Mouse (Mus musculus) MEL (cell line): ENCODE results near the gene Mmp28. TPM values are rescaled to one million over a fixed set of nuclear protein-coding genes. Genes with fewer than 3 reads are reported as not detected.

Experiments used
- DNase-seq: peaks from one replicate; pipeline ENCODE4 v3.0.0; 2011; ENCODE audit warnings: low read depth, low spot score
- H3K27ac ChIP-seq: 2 replicates; pipeline ENCODE4 v1.5.1; 2012; ENCODE audit warnings: low read depth, mild to moderate bottlenecking, control low read depth, low read length, moderate library complexity; ENCODE audit not compliant: control insufficient read depth
- H3K27me3 ChIP-seq, 2 experiments: fragments of 150-350 bp in 1 of 2; sonication (generic) in 1 of 2; 2 replicates each; pipeline ENCODE4 v1.6.1; 2012; ENCODE audit warnings: low read length in 2 of 2, mild to moderate bottlenecking in 2 of 2, improper control_type of control experiment in 1 of 2, moderate library complexity in 1 of 2; ENCODE audit not compliant: insufficient read depth in 2 of 2, control insufficient read depth in 1 of 2
- H3K36me3 ChIP-seq, 2 experiments: 2 replicates each; pipeline ENCODE4 v1.6.1; 2012 to 2014; ENCODE audit warnings: low read length in 2 of 2, improper control_type of control experiment in 1 of 2, inconsistent platforms in 1 of 2, mild to moderate bottlenecking in 1 of 2; ENCODE audit not compliant: insufficient read depth in 2 of 2, control insufficient read depth in 1 of 2
- H3K4me1 ChIP-seq, 2 experiments: fragments of 150-350 bp in 1 of 2; sonication (generic) in 1 of 2; 2 replicates each; pipeline ENCODE4 v1.6.1; 2012; ENCODE audit warnings: low read length in 2 of 2, improper control_type of control experiment in 1 of 2, mild to moderate bottlenecking in 1 of 2; ENCODE audit not compliant: insufficient read depth in 2 of 2, control insufficient read depth in 1 of 2
- H3K4me3 ChIP-seq, 2 experiments: fragments of 150-350 bp in 1 of 2; sonication (generic) in 1 of 2; 2 replicates each; pipeline ENCODE4 v1.5.1; 2012; ENCODE audit warnings: low read depth in 2 of 2, low read length in 2 of 2, mild to moderate bottlenecking in 2 of 2, moderate library complexity in 2 of 2, control low read depth in 1 of 2, improper control_type of control experiment in 1 of 2; ENCODE audit not compliant: control insufficient read depth in 1 of 2, insufficient read depth in 1 of 2
- H3K79me2 ChIP-seq: 2 replicates; pipeline ENCODE4 v1.6.1; 2012; ENCODE audit warnings: mild to moderate bottlenecking, low read length, moderate library complexity; ENCODE audit not compliant: control insufficient read depth, poor library complexity, insufficient read depth
- H3K9ac ChIP-seq: 2 replicates; pipeline ENCODE4 v1.6.1; 2012; ENCODE audit warnings: low read depth, mild to moderate bottlenecking, control low read depth, low read length, moderate library complexity; ENCODE audit not compliant: control insufficient read depth, poor library complexity, severe bottlenecking
- H3K9me3 ChIP-seq: fragments of 150-350 bp; sonication (generic); replicated peaks from 2 replicates; pipeline ENCODE4 v1.6.1; 2012; ENCODE audit warnings: mild to moderate bottlenecking, low read length, improper control_type of control experiment, moderate library complexity; ENCODE audit not compliant: insufficient read depth
- BHLHE40 ChIP-seq: IDR thresholded peaks from 2 replicates; pipeline ENCODE4 v1.6.1; 2012; ENCODE audit warnings: low read depth, mild to moderate bottlenecking, inconsistent platforms, low read length, improper control_type of control experiment, borderline replicate concordance
- CHD1 ChIP-seq: IDR thresholded peaks from 2 replicates; pipeline ENCODE4 v1.6.1; 2012; ENCODE audit warnings: low read depth, mild to moderate bottlenecking, inconsistent platforms, low read length, improper control_type of control experiment
- CHD2 ChIP-seq: IDR thresholded peaks from 2 replicates; pipeline ENCODE4 v1.6.1; 2011; ENCODE audit warnings: low read length, improper control_type of control experiment
- CTCF ChIP-seq, 3 experiments: IDR thresholded peaks in 2 of 3; conservative IDR thresholded peaks in 1 of 3; 2 replicates each; pipeline ENCODE4 v1.5.1; 2011 to 2012; ENCODE audit warnings: low read length in 3 of 3, low read depth in 2 of 3, mild to moderate bottlenecking in 2 of 3, improper control_type of control experiment in 1 of 3, inconsistent platforms in 1 of 3, mixed read lengths in 1 of 3, moderate library complexity in 1 of 3; ENCODE audit not compliant: control insufficient read depth in 1 of 3, insufficient read depth in 1 of 3, poor library complexity in 1 of 3, severe bottlenecking in 1 of 3
- E2F4 ChIP-seq: IDR thresholded peaks from 2 replicates; pipeline ENCODE4 v1.6.1; 2011; ENCODE audit warnings: low read depth, low read length, improper control_type of control experiment, borderline replicate concordance
- ELF1 ChIP-seq: IDR thresholded peaks from 2 replicates; pipeline ENCODE4 v1.6.1; 2014; ENCODE audit warnings: low read depth, mild to moderate bottlenecking, inconsistent platforms, low read length, improper control_type of control experiment, moderate library complexity
- EP300 ChIP-seq, 2 experiments: IDR thresholded peaks; 2 replicates each; pipeline ENCODE4 v1.6.1; 2011; ENCODE audit warnings: improper control_type of control experiment in 2 of 2, low read length in 2 of 2, low read depth in 1 of 2, mild to moderate bottlenecking in 1 of 2
- GABPA ChIP-seq: IDR thresholded peaks from 2 replicates; pipeline ENCODE4 v1.6.1; 2012; ENCODE audit warnings: low read depth, mild to moderate bottlenecking, inconsistent platforms, low read length, improper control_type of control experiment, moderate library complexity
- GATA1 ChIP-seq: IDR thresholded peaks from 2 replicates; pipeline ENCODE4 v1.6.1; 2011; ENCODE audit warnings: low read depth, low read length, improper control_type of control experiment
- HCFC1 ChIP-seq: IDR thresholded peaks from 2 replicates; pipeline ENCODE4 v1.6.1; 2012; ENCODE audit warnings: low read depth, mild to moderate bottlenecking, inconsistent platforms, low read length, improper control_type of control experiment, moderate library complexity
- JUND ChIP-seq: IDR thresholded peaks from 2 replicates; pipeline ENCODE4 v1.6.1; 2011; ENCODE audit warnings: low read depth, mild to moderate bottlenecking, improper control_type of control experiment, low read length
- KAT2A ChIP-seq: conservative IDR thresholded peaks from 2 replicates; pipeline ENCODE4 v1.6.1; 2012; ENCODE audit warnings: low read depth, low read length, improper control_type of control experiment, inconsistent platforms
- MAFK ChIP-seq: IDR thresholded peaks from 2 replicates; pipeline ENCODE4 v1.6.1; 2011; ENCODE audit warnings: low read depth, mild to moderate bottlenecking, low read length, improper control_type of control experiment, borderline replicate concordance
- MAX ChIP-seq: IDR thresholded peaks from 2 replicates; pipeline ENCODE4 v1.6.1; 2011; ENCODE audit warnings: low read length, improper control_type of control experiment
- MAZ ChIP-seq: IDR thresholded peaks from 2 replicates; pipeline ENCODE4 v1.6.1; 2012; ENCODE audit warnings: low read depth, mild to moderate bottlenecking, inconsistent platforms, low read length, improper control_type of control experiment
- MEF2A ChIP-seq: IDR thresholded peaks from 2 replicates; pipeline ENCODE4 v1.6.1; 2014; ENCODE audit warnings: low read depth, mild to moderate bottlenecking, inconsistent platforms, low read length, improper control_type of control experiment; ENCODE audit not compliant: poor library complexity, insufficient replicate concordance, severe bottlenecking; ENCODE audit errors: extremely low read depth
- MXI1 ChIP-seq: IDR thresholded peaks from 2 replicates; pipeline ENCODE4 v1.6.1; 2011; ENCODE audit warnings: mild to moderate bottlenecking, low read depth, low read length, improper control_type of control experiment
- MYB ChIP-seq: IDR thresholded peaks from 2 replicates; pipeline ENCODE4 v1.6.1; 2011; ENCODE audit warnings: mild to moderate bottlenecking, low read depth, low read length, improper control_type of control experiment
- MYC ChIP-seq: IDR thresholded peaks from 2 replicates; pipeline ENCODE4 v1.6.1; 2011; ENCODE audit warnings: low read depth, mild to moderate bottlenecking, low read length, improper control_type of control experiment, moderate library complexity
- NELFE ChIP-seq: IDR thresholded peaks from 2 replicates; pipeline ENCODE4 v1.6.1; 2011; ENCODE audit warnings: low read depth, low read length, improper control_type of control experiment
- NRF1 ChIP-seq: IDR thresholded peaks from 2 replicates; pipeline ENCODE4 v1.6.1; 2014; ENCODE audit warnings: low read depth, mild to moderate bottlenecking, inconsistent platforms, low read length, improper control_type of control experiment, moderate library complexity; ENCODE audit not compliant: poor library complexity, insufficient read depth, severe bottlenecking
- POLR2A ChIP-seq, 2 experiments: IDR thresholded peaks; 2 replicates each; pipeline ENCODE4 v1.6.1; 2011 to 2012; ENCODE audit warnings: low read length in 2 of 2, mild to moderate bottlenecking in 2 of 2, control low read depth in 1 of 2, improper control_type of control experiment in 1 of 2, low read depth in 1 of 2, moderate library complexity in 1 of 2; ENCODE audit not compliant: control insufficient read depth in 1 of 2, insufficient read depth in 1 of 2, poor library complexity in 1 of 2
- POLR2AphosphoS2 ChIP-seq: IDR thresholded peaks from 2 replicates; pipeline ENCODE4 v1.6.1; 2011; ENCODE audit warnings: low read length, improper control_type of control experiment
- POLR2AphosphoS5 ChIP-seq: IDR thresholded peaks from 2 replicates; pipeline ENCODE4 v1.6.1; 2012; ENCODE audit warnings: low read depth, borderline replicate concordance, mild to moderate bottlenecking, inconsistent platforms, low read length, moderate library complexity, mixed read lengths
- RAD21 ChIP-seq: IDR thresholded peaks from 2 replicates; pipeline ENCODE4 v1.6.1; 2011; ENCODE audit warnings: mild to moderate bottlenecking, low read depth, low read length, improper control_type of control experiment
- RCOR1 ChIP-seq: IDR thresholded peaks from 2 replicates; pipeline ENCODE4 v1.6.1; 2012; ENCODE audit warnings: low read depth, mild to moderate bottlenecking, inconsistent platforms, low read length, improper control_type of control experiment
- SIN3A ChIP-seq: IDR thresholded peaks from 2 replicates; pipeline ENCODE4 v1.6.1; 2012; ENCODE audit warnings: low read length, improper control_type of control experiment, inconsistent platforms
- SMC3 ChIP-seq: IDR thresholded peaks from 2 replicates; pipeline ENCODE4 v1.6.1; 2011; ENCODE audit warnings: low read depth, low read length, improper control_type of control experiment
- TAL1 ChIP-seq: IDR thresholded peaks from 2 replicates; pipeline ENCODE4 v1.6.1; 2012; ENCODE audit warnings: mild to moderate bottlenecking, inconsistent platforms, low read length, moderate library complexity, mixed read lengths
- TBP ChIP-seq: IDR thresholded peaks from 2 replicates; pipeline ENCODE4 v1.8.0; 2011; ENCODE audit warnings: low read depth, low read length, improper control_type of control experiment
- TCF12 ChIP-seq: IDR thresholded peaks from 2 replicates; pipeline ENCODE4 v1.6.1; 2014; ENCODE audit warnings: low read depth, mild to moderate bottlenecking, inconsistent platforms, low read length, improper control_type of control experiment, moderate library complexity
- UBTF ChIP-seq: IDR thresholded peaks from 2 replicates; pipeline ENCODE4 v1.6.1; 2012; ENCODE audit warnings: low read depth, mild to moderate bottlenecking, inconsistent platforms, low read length, improper control_type of control experiment, moderate library complexity, borderline replicate concordance; ENCODE audit not compliant: insufficient read depth
- USF1 ChIP-seq: IDR thresholded peaks from 2 replicates; pipeline ENCODE4 v1.6.1; 2014; ENCODE audit warnings: low read depth, mild to moderate bottlenecking, inconsistent platforms, low read length, improper control_type of control experiment, moderate library complexity
- USF2 ChIP-seq, 2 experiments: IDR thresholded peaks; 2 replicates each; pipeline ENCODE4 v1.6.1; 2011 to 2012; ENCODE audit warnings: improper control_type of control experiment in 2 of 2, low read length in 2 of 2, borderline replicate concordance in 1 of 2, inconsistent platforms in 1 of 2, low read depth in 1 of 2, mild to moderate bottlenecking in 1 of 2; ENCODE audit not compliant: insufficient read depth in 1 of 2
- ZC3H11A ChIP-seq: IDR thresholded peaks from 2 replicates; pipeline ENCODE4 v1.6.1; 2012; ENCODE audit warnings: low read depth, mild to moderate bottlenecking, inconsistent platforms, low read length, improper control_type of control experiment
- ZKSCAN1 ChIP-seq: IDR thresholded peaks from 2 replicates; pipeline ENCODE4 v1.6.1; 2012; ENCODE audit warnings: low read depth, mild to moderate bottlenecking, inconsistent platforms, low read length, improper control_type of control experiment, moderate library complexity
- ZMIZ1 ChIP-seq: IDR thresholded peaks from 2 replicates; pipeline ENCODE4 v1.6.1; 2012; ENCODE audit warnings: low read depth, mild to moderate bottlenecking, inconsistent platforms, low read length, improper control_type of control experiment, moderate library complexity
- ZNF384 ChIP-seq: IDR thresholded peaks from 2 replicates; pipeline ENCODE4 v1.6.1; 2012; ENCODE audit warnings: low read depth, mild to moderate bottlenecking, inconsistent platforms, low read length, improper control_type of control experiment
- polyA plus RNA-seq, 2 experiments: library from polyadenylated mRNA; stranded (reverse) in 1 of 2; unstranded in 1 of 2; fragments of >175 nt in 1 of 2; fragments of >200 nt in 1 of 2; gene quantifications; 2 replicates each; pipeline versions ENCODE4 v1.2.1 to v1.2.4; 2012; ENCODE audit warnings: low replicate concordance in 2 of 2, low read depth in 1 of 2; ENCODE audit not compliant: insufficient read length in 2 of 2, insufficient read depth in 1 of 2, missing spikeins in 1 of 2
- total RNA-seq: library from RNA; depleted of rRNA; stranded (reverse); fragments of 300-350 nt; gene quantifications from 2 replicates; pipeline ENCODE4 v1.2.3, GENCODE M21; 2012

Gene Mmp28
- total and polyA plus RNA-seq, 3 experiments = 0.03 TPM; not detected in 2

GRCm38 (mm10) chr11:83426964-83427363, 35.9 kb downstream of the Mmp28 start:
- H3K36me3 ChIP-seq = peaks cover 0 to 5% of the 10 kb centered on the region in 2 experiments; a peak in 1 of 4 replicates
- H3K4me1 ChIP-seq = peaks cover 0 to 12% of the 10 kb centered on the region in 2 experiments; a peak in 3 of 4 replicates
- peak overlapping the region; percentile 21 to 30; a peak in 3 of 4 replicates for H3K4me3 ChIP-seq
- H3K9me3 ChIP-seq = no peaks in the 10 kb centered on the region
- peak; percentile 89 for DNase-seq
- no peak overlapping the region for H3K27ac ChIP-seq
- peak overlapping the region; percentile 26 for H3K9ac ChIP-seq
- H3K27me3 ChIP-seq = peaks cover 1 to 13% of the 10 kb centered on the region in 2 experiments; a peak in 3 of 4 replicates
- no peaks in the 10 kb centered on the region for H3K79me2 ChIP-seq
- TF ChIP-seq EP300 (IDR thresholded peaks at IDR 0.05; ENCODE audit: low read depth in 1 of 2, low read length in 2 of 2) (peak in 1 of 2 experiments; percentile 26; a peak in 1 of 4 replicates), ZMIZ1 (no peak), CHD1 (no peak), POLR2AphosphoS2 (no peak), ZC3H11A (no peak), NELFE (no peak), POLR2AphosphoS5 (no peak), USF1 (peak; percentile 40), ELF1 (no peak), CHD2 (no peak), MYC (peak; percentile 93), USF2 (IDR thresholded peaks at IDR 0.05; ENCODE audit: borderline replicate concordance in 1 of 2, insufficient read depth in 1 of 2, low read depth in 1 of 2, low read length in 2 of 2) (no peak), MAX (peak; percentile 96), JUND (no peak), MYB (no peak), MAFK (no peak), POLR2A (IDR thresholded peaks at IDR 0.05; ENCODE audit: control insufficient read depth in 1 of 2, insufficient read depth in 1 of 2, low read depth in 1 of 2, low read length in 2 of 2, poor library complexity in 1 of 2) (peak in 1 of 2 experiments; percentile 38; a peak in 1 of 4 replicates), NRF1 (no peak), HCFC1 (no peak), GATA1 (no peak), RCOR1 (no peak), SIN3A (peak; percentile 78), KAT2A (no peak), SMC3 (no peak), MEF2A (no peak), CTCF (IDR thresholded peaks at IDR 0.05 in 2 of 3, conservative IDR thresholded peaks at IDR 0.05 in 1 of 3; ENCODE audit: control insufficient read depth in 1 of 3, insufficient read depth in 1 of 3, low read depth in 2 of 3, low read length in 3 of 3, poor library complexity in 1 of 3, severe bottlenecking in 1 of 3) (no peak), ZNF384 (no peak), TBP (no peak; the same call in 1 of the 2 replicates), MXI1 (peak; percentile 96), BHLHE40 (no peak), MAZ (no peak), E2F4 (no peak; the same call in 1 of the 2 replicates), TAL1 (no peak), UBTF (no peak), TCF12 (peak; percentile 23; the same call in 1 of the 2 replicates), GABPA (no peak), RAD21 (no peak), ZKSCAN1 (no peak)
